Mouse (Mus musculus) cerebellum, adult 2 months (tissue): Measurements from ENCODE around the gene Nhlrc3.

Experiments used
- CTCF ChIP-seq: fragments of 200-500 bp; IDR thresholded peaks from 2 replicates; pipeline ENCODE4 v1.5.1; 2011; ENCODE audit warnings: low read depth, mild to moderate bottlenecking, control low read depth, low read length, moderate library complexity, borderline replicate concordance; ENCODE audit not compliant: insufficient read depth
- POLR2A ChIP-seq: fragments of 200-500 bp; IDR thresholded peaks from 2 replicates; pipeline ENCODE4 v1.6.1; 2011; ENCODE audit warnings: low read length, control low read depth, borderline replicate concordance; ENCODE audit not compliant: insufficient read depth

DNA sequence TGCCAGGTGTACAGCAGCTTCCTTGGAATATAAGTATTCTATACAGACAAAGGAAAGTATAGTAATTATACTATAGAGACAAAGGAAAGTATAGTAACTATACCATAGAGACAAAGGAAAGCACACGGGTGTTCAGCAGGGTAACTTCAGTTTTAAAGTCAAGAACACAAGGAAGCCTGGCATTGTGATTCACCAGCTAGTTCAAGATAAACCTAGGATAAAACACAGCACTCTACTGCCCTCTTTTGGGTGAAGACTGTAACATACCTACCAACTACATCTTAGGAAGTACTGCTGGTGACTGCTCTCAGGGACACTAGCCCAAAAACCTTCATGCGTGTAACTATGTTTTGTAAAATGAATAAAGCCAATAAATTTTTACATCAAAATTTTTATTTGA lies 14.9 kb downstream of the Nhlrc3 start:
- no peak for TF ChIP-seq POLR2A
- peak; percentile 63 for TF ChIP-seq CTCF
